Mouse (Mus musculus) cerebellum, adult 2 months (tissue): ENCODE measurements around the gene Ranbp3l.

ENCODE experiments used
- CTCF ChIP-seq: fragments of 200-500 bp; IDR thresholded peaks from 2 replicates; pipeline ENCODE4 v1.5.1; 2011; ENCODE audit warnings: low read depth, mild to moderate bottlenecking, control low read depth, low read length, moderate library complexity, borderline replicate concordance; ENCODE audit not compliant: insufficient read depth
- POLR2A ChIP-seq: fragments of 200-500 bp; IDR thresholded peaks from 2 replicates; pipeline ENCODE4 v1.6.1; 2011; ENCODE audit warnings: low read length, control low read depth, borderline replicate concordance; ENCODE audit not compliant: insufficient read depth

GRCm38 (mm10) chr15:9100446-9101077, 132.8 kb downstream of the Ranbp3l start:
- TF ChIP-seq CTCF (no peak), POLR2A (no peak)
